Mouse (Mus musculus): ENCODE measurements around the gene Tmem203.

Gene Tmem203

GRCm38 (mm10) chr2:25291184-25292053 lies 36.2 kb downstream of the Tmem203 start:
- in situ Hi-C loops (cut with MboI): no loop called here

- in situ Hi-C loops (cut with MboI): no loop called here
Observed at GRCm38 (mm10) chr2:25292054-25292544, 36.9 kb downstream of the Tmem203 start.

DNA sequence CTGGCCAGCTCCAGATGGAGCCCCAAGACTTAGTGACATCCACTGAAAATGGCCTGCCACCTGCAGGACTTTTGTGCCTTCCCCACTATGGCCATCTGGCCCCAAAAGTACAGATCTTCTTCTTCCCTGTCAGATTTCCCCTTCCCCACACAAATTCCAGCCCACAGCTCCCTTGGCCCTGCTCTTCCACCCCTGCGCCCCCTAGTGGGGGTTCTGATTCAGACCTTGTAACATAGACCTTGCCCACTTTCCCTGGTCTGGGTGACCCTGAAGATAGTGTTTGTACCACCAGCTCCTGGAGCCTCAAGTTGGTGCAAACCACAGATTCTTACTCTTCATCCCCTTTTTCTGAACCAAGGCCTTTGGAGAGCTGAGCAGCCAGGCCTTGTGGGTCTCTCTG lies 37.6 kb downstream of the Tmem203 start:
- in situ Hi-C loops (cut with MboI): no loop called here

- in situ Hi-C loops (cut with MboI): no loop called here
Observed at GRCm38 (mm10) chr2:25293706-25294105, 38.5 kb downstream of the Tmem203 start.

DNA sequence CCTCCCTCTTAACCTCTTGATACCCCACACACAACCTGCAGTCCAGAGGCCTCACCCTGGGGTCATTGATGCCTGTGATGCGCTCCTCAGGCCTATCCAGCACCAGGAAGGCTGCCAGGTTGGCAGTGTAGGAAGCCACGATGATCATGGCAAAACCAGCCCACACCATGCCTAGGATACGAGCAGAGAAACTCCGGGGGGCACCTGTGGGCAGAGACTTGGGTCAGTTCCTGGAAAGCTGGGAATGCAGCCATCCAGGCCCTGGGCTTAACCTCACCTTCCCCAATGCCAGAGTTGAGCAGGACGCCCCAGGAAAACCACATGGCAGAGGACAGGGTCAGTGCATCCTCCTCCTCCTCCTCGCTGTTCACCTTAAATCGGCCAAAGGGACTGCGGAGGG lies 41.9 kb downstream of the Tmem203 start:
- in situ Hi-C loops (cut with MboI): no loop called here

GRCm38 (mm10) chr2:25298046-25298445 lies 42.8 kb downstream of the Tmem203 start:
- in situ Hi-C loops (cut with MboI): no loop called here

DNA sequence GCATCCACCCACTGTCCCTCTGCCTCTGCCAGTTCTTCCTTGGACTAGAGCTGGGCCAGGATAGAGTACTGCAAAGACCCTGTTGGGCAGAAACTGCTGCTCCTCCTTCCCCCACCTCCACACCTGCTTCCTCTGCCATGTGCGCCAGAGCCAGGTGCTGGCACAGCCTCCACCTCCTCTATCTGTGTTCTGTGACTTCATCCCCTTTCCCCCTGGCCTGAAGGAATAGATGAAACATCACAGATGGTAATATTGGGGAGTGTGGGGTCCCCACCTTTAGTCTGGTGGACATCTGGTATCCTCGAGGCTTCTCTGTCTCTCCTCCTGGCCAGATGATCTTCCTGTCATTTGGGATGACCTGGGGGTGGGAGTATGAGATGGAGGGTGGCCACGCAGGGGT lies 48.2 kb downstream of the Tmem203 start:
- in situ Hi-C loops (cut with MboI): no loop called here

- in situ Hi-C loops (cut with MboI): no loop called here
Observed at GRCm38 (mm10) chr2:25303931-25304656, 48.9 kb downstream of the Tmem203 start.

GRCm38 (mm10) chr2:25304657-25305541 lies 49.7 kb downstream of the Tmem203 start:
- in situ Hi-C loops (cut with MboI): no loop called here

All from mature B cell (primary cell).